Mouse (Mus musculus): ENCODE measurements around the gene Camk2n1.

The Camk2n1 gene

DNA sequence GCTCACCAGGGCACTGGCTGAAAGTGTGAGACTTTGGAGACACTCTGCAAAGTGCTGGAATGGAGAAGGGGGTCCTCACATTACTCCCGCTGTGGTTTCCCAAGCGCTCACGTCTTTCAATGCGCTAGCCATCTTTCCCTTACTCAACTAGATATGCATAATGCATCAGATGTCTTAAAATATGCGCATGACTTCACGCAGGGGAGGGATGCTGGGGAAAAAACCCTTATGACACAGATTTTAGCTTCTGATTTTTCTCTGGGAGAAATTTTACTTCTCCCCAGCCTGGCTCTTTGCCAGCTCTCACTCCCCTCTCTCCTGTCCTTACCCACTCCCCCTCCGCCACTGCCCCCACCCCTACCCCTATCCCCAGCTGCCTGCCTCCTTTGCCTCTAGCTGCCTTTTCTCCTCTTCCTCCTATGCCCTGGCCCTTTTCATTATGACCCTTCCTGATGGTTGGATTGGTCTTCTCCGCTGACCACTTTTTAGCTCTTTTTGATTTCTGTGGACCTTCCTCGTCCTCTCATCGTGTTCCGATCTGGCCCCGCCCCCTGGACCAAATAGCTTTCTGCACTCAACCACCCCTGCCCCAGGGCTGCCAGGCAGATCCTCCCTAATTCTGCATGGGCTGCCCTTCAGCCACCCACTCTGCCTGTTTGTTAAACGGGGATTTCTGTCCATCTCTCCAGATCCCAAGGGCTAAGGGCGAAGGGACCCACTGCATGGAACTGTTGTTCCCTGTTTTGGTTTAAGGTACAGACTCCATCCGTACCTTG is 6.1 kb upstream of the Camk2n1 start:
- no peak for DNase-seq

DNA sequence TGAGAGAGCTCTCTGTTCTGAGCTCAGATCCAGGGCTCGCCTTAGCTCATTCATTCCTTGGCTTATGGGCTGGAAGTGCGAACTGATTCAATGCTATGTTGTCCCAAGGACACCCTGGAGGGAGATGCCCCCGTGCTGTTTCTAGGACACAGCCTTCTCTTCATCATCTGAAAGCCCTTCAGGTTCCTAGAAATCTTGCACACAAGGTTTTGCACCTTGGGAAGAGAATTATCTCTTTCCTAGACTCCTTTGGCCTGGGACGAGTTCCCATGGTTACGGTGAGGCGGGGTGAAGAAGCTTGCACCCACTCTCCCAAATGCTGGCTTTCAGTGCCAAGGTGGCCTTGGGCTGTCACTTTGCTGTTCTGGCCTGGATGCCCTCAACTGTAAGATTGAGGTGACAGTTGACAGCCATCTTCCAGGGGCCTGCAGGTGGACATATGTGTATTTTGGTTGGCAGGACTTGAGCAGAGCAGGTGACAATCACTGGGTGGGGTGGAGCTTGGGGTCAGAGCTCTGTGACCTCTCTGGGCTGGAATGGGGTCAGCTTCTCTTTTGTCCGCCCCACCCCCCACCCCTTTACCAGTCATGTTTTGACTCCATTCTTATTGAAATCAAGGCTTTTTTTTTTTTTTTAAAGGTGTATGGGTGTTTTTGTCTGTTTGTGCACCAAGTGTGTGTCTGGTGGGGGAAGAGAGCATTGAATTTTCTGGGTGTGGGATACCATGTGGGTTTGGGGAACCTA is 5.1 kb upstream of the Camk2n1 start:
- no peak for DNase-seq

DNA sequence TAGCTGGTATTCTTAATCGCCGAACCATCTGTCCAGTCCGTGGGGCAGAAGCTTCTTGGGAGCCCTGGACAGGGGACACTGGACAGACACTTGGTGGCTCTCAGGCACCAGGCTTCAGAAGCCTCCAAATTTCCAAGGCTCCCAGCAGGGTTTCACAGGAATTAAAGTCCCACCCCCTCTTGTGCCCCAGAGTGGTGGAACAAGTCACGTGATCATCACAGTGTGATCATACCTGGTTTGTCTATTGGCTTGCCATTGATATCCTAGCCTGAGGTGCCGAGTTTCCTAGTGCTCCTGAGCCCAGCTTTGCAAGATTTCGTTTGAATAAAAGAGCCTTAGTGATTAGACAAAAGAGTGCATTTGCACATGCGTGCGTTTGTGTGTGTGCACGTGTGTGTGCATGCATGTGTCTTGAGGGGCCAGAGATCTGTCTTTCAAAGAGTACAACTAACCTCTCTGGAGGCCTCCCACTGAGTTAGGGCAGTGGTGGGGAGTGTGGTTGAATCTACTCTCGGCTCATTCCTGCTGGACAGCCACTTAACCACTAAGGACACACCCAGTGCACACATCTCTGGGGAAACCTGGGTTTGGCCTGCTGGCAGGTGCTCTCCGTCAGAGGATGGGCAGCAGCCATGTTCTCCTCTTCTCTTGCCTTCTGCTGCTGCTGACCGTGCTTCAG is 4.3 kb upstream of the Camk2n1 start:
- no peak for DNase-seq

DNA sequence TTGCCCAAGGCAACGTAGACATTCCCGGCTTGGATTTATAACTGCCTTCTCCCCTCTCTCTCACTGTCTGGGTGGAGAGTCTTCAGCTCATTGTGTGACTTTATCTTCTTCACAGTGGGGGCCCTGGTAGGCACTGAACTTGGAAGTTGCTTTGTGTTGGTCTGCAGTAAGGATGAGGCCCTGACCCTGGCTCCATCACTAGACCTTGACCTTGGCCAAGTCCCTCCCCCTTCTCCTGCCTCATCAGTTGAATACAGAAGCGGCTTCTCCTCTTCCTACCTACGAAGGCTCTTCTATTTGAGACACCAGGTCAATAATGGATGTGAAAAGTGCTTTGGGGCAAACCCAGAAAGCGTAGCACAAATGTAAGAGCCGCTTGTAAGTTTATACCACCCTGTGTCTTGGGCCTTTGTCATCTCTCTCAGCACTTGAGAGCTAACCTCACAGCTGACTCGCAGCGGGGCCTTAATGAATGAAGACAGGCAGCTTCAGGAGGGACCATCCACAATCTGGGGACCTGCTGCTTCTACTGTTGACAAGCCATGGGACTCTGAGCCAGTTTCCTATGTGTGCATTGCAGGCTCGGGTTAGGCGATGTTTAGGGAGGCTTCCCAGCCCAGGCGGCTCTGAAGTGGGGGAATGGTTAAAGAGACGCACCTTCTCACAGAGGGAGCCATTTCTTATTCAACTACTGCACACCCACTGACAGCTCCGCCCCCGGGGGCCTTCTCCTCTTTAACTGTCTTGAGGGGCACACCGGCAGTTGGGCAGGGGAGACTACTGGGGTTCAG is 1.6 kb upstream of the Camk2n1 start:
- DNase-seq: peak; percentile 58

DNA sequence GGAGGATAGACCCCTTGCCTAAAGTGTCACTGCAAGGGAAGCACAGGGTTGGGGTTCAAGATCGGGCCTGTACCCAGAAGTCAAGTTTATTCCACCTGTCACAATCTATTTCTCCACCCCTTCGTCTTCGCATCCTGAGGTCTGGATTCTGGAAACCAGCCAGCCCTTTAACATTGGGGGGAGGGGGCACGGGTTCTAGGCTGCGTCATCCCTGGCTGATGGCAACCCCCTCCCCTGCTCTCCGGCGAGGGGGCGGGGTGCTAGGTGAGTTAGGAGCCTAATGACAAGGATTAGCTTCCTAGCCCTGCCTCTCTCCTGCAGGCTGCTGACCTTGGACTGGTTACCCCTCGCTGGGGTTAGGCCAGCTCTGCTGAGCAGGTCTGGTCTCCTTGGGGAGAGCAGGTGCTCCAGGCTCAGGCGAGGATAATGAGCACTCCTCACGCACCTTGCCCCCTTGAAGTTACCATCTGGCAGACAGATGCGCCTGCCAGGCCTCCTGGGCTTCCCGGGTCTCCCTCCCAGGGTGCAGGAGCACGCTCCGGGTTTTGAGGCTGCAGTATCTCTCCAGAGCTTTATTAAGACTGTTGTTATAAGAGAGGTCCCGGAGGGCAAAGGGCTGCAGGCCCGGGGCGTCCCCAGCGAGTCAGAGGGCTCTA is 889 bp upstream of the Camk2n1 start:
- peak; percentile 83 for DNase-seq

DNA sequence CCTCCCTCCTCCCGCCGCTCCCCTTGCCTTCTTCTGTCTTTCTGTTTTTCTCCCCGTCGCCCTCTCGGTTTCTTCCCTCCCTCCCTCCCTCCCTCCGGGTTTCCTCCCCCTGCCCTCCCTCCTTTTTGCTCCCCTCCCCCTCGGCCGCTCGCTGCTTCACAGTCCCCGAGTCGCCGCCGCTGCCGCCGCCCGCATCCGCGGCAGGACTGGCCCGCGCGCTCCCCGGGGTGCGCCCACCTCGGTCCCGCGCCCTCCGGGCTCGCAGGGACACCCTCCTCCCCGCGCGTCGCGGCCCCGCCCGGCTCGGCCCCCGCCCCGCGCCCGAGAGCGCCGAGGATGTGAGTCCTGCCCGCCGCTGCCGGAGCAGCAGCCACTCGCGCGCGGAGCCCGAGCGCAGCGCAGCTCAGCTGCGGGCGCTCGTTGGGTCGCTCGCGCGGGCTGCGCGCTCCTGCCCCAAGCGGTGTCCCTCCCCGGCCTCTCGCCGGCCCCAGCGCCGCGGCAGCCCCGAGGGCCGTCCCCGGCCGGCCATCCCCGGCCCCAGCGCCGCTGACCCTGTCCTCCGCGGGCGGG is 542 bp downstream of the Camk2n1 start:
- DNase-seq: peak; percentile 74

DNA sequence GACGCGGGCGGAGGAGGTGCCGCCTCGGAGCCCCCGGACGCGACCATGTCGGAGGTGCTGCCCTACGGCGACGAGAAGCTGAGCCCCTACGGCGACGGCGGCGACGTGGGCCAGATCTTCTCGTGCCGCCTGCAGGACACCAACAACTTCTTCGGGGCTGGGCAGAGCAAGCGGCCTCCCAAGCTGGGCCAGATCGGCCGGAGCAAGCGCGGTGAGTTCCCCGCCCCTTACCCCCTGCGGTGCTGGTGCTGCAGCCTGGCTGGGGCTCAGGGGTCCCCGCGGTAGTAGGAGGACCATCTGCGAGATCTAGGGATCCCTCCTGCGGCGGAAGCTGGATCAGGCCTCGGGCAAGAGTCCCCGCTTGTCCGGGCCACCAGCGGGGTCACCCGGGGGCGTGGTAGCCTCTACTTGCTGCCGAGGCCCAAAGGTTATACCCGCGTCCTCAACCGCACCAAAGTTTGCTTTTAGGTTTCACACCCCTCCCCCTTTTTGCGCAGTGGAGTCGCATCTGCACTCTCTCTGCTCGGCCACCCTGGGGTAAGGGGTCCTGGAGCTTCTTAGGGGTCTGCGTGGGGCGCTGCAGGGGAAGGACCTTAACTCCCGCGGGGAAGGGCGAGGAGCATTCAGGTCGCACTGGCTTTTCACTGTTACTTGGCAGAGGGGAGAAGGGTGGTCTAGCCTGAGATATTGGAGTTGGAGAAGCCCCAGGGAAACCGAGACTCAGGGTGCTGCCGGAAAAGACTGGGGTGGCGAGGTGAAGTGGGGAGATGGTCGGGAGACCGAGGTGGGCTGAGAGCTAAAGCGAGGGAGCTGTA is 1.2 kb downstream of the Camk2n1 start:
- peak; percentile 80 for DNase-seq

DNA sequence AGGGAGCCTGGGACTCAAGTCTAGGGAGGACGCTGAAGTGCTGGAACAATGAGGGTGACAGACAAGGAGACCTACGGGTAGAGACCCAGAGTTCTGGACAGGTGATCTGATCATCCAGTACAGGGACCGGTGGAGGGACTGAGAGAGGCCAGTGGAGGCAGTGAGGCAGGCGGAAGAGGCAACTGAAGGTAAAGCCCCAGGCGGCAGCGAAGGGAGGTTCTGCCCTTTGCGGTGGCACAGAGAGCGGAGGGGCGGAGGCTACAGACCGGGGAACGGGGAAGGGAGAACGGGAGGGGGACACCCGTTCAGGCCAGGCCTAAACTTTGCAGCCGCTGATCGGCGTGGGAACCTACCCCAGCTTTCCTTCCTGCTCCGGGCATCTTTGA is 1.8 kb downstream of the Camk2n1 start:
- DNase-seq: no peak

DNA sequence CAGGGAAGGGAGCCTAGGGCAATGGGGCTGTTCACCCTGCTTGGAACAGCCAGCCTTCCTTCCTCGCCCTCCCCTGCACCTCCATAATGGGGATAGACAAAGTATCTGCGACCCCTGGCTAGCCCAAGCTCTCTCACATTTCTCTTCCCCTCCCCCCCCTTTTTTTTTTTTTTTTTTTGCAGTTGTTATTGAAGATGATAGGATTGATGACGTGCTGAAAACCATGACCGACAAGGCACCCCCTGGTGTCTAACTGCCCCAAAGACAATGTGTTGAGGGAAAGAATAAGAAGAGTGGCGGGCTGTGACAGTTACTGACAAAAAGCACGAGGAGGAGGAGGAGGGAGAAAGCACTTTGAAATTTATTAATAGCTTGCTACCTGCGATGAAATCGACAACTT is 2.4 kb downstream of the Camk2n1 start:
- DNase-seq: no peak

DNA sequence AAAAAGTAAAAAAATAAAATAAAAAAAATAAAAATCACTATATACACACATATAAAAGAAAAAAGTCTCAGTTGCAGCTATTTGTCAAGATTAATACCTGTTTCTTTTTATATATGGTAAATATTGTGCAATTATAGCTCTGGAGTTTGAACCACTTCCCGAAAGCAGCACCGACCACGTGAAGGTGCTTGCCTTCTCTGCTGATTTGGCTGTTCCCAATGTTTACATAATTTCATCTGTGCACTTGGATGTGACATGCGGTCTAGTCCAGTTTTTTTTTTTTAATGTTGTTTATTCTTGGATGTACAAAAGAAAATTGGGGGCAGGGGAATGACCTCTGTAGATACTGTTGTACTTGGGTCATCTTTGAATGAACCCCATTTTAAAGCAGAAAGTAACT is 3.0 kb downstream of the Camk2n1 start:
- no peak for DNase-seq

DNA sequence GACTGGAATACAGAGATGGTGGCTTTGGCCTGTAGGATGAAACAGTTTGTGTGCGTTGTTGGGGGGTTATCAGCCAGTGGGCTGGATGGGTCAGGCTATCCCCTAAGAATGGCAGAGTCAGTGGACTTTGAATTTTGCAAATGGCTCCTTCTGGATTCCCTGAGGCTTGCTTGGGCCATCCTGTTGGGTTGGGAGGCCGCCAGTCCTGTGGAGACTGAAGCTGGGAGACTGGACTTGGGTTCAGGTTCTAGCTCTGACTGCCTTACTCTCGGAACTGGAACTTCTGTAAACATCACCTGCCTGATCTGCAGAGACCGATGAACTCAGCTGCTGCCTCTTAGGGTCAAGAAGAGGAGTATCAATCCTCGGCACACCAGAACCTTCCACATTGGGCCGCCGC is 4.1 kb downstream of the Camk2n1 start:
- no peak for DNase-seq

DNA sequence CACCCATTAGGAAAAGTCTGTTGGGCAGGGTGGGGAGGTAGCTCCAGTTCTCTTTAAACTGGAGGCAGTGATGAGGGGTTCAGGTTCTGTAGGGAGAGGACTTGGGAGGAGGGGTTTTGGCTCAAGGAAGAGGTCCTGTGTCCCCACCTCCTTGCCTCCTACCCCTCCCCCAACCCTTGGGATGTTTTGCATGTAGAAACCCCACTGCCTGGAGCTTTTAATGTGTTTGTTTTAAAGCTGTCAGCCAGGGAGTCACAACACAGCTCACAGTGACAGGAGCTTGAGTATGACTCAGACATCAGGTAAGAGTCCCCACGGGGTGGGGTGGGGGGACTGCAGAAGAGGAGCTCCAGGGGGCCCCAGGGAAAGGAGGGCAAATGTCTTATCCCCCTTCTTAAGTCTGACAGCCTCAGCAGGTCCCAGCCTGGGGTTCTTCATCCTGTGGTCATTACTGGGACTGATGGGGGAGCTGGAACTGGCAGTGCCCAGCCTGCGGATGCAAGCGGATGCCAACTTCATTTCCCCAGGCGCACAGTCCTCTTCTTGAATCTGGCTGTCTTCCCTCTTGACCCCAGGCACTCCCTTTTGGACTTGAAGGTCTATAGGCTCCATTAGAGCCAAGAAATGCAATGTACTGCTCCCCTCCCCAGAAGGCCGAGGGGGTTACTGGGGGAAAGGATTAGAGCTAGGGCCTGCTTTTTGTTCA is 4.8 kb downstream of the Camk2n1 start:
- DNase-seq: no peak

DNA sequence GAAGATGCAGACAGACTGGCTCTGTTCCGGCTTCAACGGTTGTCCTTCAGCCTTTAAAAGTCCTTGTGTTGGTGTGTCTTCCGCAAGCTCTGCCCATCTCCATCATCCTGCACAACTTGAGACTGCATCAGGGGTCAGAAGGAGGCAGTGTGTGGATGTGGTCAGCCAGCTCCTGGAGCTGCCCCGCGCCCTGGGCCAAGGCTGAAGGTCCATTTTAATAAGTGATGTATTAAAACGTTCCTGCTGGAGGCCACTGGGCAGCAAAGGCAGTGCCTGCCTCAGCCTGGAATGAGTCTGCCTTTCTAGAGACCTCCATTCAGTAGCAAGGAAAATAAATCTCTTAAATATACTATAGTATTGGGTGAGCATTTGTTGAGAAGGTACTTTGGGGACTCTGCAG is 5.7 kb downstream of the Camk2n1 start:
- no peak for DNase-seq

DNA sequence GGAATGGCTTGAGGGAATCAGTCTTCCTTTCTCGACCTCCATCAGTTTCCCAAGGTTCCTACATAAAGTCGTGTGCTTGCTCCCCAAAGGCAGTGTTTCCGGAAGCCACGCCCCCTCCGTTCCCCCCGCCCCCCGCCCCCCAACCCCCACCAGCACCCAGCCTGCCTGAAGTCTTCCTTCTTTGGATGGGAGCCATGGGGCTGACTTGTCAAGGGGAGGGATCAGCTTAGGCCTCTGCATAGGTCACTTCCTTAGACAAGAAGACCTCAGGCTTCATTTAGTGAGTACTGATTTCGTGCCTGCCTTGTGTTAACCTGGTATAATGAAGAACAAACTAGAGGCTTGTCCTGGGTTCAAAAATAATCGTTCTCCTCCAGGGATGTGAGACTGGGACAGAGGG is 6.8 kb downstream of the Camk2n1 start:
- no peak for DNase-seq

DNA sequence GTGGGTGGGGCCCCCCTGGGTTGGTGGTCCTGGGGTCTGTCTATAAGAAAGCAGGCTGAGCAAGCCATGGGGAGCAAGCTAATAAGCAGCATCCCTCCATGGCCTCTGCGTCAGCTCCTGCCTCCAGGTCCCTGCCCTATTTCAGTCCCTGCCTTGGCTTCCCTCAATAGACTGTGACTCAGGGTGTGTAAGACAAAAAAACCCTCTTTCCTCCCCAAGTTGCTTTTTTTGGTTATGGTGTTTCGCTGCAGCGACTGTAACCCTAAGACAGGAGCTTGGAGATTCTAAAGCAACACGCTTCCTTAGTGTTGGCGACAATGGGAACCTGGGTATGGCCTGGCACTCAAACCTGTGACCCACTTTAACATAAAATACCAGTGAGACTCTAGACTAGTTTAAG is 7.4 kb downstream of the Camk2n1 start:
- no peak for DNase-seq

DNA sequence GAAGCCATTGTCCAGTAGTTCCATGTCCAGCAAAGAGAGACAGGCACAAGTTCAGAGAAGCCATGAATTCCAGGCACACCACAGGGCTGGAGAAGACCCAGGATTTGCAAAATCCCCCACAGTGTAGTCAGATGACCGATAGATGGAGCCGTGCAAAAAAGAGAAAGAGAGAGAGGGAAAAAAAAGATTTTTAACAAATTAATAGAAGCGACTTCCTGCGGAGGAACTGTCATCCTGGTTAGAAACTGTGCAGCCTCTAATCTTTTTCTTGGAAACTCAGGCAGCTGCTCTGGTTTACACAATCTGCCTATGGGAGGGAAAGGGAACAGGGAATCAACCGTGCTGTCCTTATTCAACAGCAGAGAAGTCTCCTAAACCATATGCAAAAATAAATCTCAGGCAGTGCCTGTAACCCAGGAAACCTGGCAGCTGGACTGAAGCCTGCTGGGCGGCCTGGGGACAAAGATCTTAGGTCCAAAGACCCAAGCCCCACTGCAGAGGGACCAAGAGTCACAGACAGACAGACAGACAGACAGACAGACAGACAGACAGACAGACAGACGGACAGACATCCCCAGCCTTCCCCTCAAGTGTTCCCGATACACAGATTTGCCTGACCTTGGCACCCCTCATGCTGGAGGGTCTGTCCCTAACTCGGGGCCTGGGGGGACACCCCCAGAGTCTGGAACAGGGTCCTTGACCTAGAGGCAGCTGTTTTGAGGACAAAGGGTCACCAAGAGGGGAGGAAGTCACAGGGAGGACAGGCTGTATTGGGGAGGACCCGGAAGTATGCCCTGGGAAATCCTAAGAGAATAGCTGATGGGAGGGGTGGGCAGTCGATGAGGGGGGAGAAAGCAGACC is 9.1 kb downstream of the Camk2n1 start:
- no peak for DNase-seq

DNA sequence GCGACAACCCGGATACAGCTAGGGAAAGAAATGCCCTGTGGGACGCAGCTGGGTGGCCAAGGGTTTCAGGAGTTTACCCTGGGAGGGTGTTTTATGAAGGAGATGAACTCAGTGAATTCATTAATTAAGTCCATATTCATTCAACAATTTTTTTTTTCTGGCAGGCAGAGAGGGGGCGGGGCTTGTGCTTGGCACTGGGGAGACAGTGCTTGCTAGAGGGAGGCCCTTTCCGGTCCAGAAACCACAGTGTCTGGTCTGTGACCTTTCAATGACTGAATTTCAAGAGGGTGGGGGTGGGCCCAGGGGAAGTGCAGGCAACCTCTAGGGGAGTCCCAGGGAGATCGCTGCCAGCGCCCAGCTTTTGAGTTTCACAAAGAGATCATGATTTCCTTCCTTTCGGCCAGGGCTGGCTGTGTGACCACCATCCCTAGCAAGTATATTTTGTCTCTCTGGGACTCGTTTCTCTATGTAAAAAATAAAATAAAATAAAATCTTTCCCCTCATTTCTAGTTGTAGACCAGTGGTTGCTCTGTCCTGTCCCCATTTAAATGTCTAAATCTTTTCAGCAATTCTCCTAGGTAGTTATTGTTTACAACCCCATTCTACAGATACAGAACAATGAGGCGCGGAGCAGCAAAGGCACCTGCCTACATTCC is 9.8 kb downstream of the Camk2n1 start:
- DNase-seq: peak; percentile 68

DNA sequence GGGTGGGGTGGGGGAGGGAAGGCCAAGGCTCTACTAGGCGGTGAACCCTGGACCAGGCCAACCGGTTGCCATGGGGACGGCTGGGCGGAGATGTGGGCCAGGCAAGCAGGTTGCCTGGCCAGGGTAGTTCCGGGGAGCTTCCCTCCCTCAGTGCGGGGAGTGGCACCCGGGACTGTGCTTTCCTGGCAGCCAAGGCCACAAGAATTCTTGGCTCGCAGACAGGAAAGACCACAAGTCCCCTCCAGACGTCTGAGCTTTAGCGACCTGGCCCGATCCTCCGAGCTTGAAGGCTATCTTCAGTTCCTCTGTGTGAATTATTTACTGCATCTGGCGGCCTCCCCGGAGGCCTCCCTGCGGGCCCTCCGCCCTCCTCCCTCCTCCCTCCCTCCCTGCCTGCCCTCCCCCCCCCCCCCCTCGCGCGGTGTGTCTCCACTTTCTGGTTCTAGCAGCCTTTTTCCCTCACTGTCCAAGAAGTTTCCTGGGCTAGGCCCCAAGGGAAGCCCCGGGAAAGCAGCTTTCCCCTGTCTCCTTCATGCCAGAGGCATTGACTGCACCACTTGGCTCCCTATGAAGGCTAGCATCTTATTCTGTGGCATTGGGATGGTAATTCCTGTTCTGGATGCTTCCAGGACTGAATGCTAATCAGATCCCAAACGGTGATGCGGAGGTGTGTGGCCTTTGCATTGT is 10.7 kb downstream of the Camk2n1 start:
- DNase-seq: no peak

DNA sequence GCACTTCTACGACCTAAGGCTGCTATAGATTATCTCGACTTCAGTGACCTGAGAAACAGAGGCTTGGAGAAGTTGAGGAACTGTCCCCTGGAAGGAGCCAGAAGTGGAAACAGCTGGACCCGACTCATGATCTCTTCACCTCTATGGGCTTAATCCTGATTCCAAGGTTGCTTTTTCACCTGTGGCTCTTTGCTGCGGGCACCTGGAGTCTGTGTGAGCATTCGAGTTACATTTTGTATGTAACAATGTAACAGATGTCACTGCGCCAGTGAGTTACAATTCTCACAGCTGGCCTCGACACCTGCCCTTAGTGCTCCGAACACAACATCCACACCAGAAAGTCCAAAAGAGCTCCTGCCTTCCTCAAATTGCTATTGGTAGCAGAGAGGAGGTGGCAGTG is 11.3 kb downstream of the Camk2n1 start:
- DNase-seq: no peak

All from cerebellum, adult 11-12 months (tissue).